Mouse (Mus musculus) v-Abl transformed pro-B cells (cell line): ENCODE results near the gene Ptgir.

Experiments
- in situ Hi-C, 2 experiments: fragments of 400-800 bp; cut with MboI; formaldehyde crosslinking; loops; one replicate each; pipeline ENCODE4 v1.15.1; 2025; ENCODE audit not compliant: unreplicated experiment in 2 of 2

Ptgir gene

DNA sequence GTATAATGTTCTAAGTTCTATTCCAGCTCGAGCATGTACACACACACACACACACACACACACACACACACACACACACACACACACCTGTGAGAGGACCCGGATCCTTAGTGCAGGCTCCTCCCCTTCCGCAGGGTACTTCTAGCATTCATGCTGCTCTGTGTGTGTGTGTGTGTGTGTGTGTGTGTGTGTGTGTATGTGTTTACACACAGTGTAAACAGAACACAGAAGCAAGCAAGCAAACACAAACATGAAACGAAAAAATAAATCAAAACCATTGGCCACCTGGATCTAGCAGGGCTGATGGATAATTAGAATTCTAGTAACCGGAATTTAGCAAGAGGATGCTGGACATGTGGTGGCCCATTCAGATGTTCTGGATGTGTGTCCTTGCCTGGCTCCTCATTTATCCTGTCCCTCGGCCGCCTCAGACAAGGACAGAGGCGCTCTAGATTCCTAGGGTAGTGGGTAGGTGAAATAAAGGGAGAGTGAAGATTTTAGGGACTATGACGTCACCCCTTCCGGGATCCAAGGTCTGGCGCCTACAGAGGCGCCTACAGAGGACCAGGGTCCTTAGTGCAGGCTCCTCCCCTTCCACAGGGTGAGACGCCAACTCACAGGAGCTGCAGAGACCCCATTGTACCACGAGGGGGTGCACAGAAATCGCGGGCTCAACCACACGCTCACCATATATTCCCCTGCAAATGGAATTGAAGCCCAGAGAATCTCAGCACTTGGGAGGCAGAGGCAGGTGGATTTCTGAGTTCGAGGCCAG, 44.8 kb downstream of the Ptgir start:
- in situ Hi-C loops, result loop anchor here (5.0 to 25.0 kb wide), 3 partner anchors 46 to 1736 kb away; partner anchors contain the start of gene Psg20 (in 1 of the 2)

DNA sequence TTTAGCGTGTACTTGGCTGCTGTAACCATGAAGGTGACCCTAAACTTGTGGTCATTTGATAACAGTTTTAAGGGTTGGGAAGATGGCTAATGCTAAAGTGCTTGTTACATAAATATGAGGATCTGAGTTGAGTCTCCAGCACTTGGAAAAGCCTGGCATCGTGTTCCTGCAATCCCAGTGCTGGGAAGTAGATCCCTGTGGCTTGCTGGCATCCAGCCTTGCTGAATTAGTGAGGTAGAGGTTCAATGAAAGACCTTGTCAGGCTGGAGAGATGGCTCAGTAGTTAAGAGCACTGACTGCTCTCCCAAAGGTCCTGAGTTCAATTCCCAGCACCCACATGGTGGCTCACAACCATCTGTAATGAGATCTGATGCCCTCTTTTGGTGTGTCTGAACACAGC, 47.5 kb downstream of the Ptgir start:
- in situ Hi-C loops, result loop anchor here (5.0 to 25.0 kb wide), 3 partner anchors 44 to 1734 kb away; partner anchors contain the start of gene Psg20 (in 1 of the 2)

GRCm38 (mm10) chr7:16955712-16956111, 49.4 kb downstream of the Ptgir start:
- in situ Hi-C loops, result loop anchor here in 1 of 2 experiments (25.0 kb wide), 1 partner anchor 1732 kb away; the partner anchor contains the start of gene Psg20

DNA sequence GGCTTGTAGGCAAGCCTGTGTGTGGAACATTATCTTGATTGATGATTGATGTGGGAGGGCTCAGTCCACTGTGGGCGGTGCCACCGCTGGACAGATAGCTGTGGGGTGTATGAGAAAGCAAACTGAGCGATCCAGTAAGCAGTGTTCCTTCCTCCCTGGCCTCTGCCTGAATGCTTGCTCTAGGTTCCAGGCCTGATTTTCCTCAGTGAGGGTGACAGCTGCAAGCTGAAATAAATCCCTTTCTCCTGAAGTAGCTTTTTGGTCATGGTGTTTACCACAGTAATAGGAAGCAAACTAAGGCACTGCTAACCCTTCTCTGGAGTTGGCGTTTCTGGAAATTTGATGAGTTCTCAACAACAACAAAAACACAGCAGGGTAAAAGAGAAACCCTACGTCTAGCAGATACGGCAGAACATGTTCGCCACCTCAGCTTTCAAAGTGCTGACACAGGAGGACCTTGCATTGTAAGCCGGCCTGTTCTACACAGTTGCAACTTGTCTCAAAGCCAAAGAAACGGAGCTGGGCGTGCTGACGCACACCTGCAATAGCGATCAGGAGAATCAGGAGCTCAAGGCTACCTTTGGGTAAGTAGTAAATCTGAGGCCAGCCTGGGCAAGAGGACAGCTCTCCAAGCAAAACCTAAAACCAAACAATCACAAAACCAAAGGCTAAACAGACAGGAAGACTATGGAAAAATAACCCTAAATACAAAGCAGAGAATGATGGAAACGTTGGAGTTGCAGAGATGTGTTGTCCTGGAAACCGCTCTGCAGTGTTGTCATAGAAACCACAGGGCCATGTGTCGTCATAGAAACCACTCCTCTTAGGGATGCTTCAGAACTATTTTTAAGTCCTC, 50.3 kb downstream of the Ptgir start:
- in situ Hi-C loops, result loop anchor here in 1 of 2 experiments (25.0 kb wide), 1 partner anchor 1731 kb away; the partner anchor contains the start of gene Psg20

DNA sequence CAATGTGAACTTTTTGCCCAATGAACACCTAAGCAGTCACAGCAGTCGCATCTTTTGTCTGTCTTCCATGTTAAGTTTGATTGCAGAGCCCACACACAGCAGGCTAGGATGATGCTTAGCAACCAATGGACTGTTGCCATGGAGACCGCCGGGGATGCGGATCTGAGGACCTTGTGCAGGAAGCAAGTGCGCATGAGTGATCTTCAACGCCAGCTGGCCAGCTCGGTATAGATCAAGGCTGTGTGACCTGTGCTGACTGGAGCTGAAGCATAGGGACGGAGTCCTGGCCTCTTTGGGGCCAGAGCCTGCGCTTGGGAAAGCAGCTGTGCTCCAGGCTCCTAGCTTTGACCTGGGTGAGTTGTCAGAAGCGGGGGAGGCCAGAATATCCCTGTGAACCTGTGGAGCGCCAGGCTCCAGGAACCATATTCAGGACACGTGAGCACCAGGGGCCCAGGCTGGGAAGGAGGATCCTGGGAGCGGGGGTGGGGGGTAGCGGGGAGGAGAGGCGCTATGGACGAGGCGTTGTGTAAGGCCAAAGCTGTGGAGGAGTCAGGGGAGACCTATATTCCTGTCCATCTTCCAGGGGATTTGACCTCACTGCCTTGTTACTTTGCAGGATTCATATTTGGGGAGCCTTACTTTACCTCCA, 53.4 kb downstream of the Ptgir start, which contains the start of gene Pnmal1:
Pnmal1 (plus strand) TSS at position 141 of the 649 bp plus-strand sequence.
- in situ Hi-C loops, result loop anchor here in 1 of 2 experiments (25.0 kb wide), 1 partner anchor 1728 kb away; the partner anchor contains the start of gene Psg20
